Mouse (Mus musculus): ENCODE data around the gene Disp2.

- TF ChIP-seq POLR2A (IDR thresholded peaks at IDR 0.05; ENCODE audit: insufficient read length, low read depth): peak; percentile 88
- TF ChIP-seq TCF12 (IDR thresholded peaks at IDR 0.05; ENCODE audit: insufficient read depth, poor library complexity, severe bottlenecking): no peak
- TF ChIP-seq SRF (IDR thresholded peaks at IDR 0.05; ENCODE audit: control insufficient read depth, insufficient read length, low read depth): no peak
- TF ChIP-seq TCF3 (IDR thresholded peaks at IDR 0.05; ENCODE audit: insufficient read length, low read depth): no peak
- TF ChIP-seq POLR2AphosphoS2 (IDR thresholded peaks at IDR 0.05; ENCODE audit: insufficient read length, low read depth): peak; percentile 82
- no peak for TF ChIP-seq USF1 (IDR thresholded peaks at IDR 0.05; ENCODE audit: low read depth)
- no peak for TF ChIP-seq MAX (IDR thresholded peaks at IDR 0.05; ENCODE audit: low read depth)
- no peak for TF ChIP-seq CEBPB (IDR thresholded peaks at IDR 0.05; ENCODE audit: insufficient read depth, poor library complexity, severe bottlenecking)
- peak in 1 of 3 experiments; percentile 31 for TF ChIP-seq MYOD1 (IDR thresholded peaks at IDR 0.05; ENCODE audit: control insufficient read depth in 1 of 3, insufficient read length in 2 of 3, low read depth in 2 of 3)
Measured at GRCm38 (mm10) chr2:118745232-118745884, 34.2 kb upstream of the Disp2 start, which contains the start of gene Inafm2.

Measured in myocyte (in vitro differentiated cells).